Mouse (Mus musculus) fat pad, adult 2 months (tissue): Measurements from ENCODE around the gene Bcl11b.

Source experiments
- DNase-seq: peaks from one replicate; pipeline ENCODE4 v3.0.0-alpha.2; 2011; ENCODE audit warnings: low read depth, low spot score; ENCODE audit errors: extremely low read depth

Gene Bcl11b

DNA sequence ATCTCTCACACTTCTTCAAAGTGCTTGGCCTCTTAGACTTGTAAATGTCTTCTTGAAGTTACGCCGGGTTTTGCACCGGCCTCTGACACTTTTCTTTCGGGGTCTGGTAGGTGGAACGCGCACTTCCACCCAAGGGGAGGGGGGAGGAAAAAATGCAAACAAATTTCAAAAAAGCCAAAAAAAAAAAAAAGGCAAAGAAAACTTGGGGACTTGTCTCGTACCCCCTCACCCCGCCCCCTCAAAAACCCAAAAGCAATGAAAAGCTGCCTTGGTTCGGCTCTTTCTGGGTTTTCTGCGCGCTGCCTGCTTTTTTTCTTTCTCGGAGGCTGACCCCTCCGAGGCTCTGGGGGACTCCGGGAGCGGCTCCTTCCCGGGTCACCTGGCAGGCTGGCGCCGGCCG is at the start of gene Bcl11b:
Gene Bcl11b (minus strand): TSS at position 120 of the 400 bp plus-strand sequence.
- DNase-seq = no peak

DNA sequence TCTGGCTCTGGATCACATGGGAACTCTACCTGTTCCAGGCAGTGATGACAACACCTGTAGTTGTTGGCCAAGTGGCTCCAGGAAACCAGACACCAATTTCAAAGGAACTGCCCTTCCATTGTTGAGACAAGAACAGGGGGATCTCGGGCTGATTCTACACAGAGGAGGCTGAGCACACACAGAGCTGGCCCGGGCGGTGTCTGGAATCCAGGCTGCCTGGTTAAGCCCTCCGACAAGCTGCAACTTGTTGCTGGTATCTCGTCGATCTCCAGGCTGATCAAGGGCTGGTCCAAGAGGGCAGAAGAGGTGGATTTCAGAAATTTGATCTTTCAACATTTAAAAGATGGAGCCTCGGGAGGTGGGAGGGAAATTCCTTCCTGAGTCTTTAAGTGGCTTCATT is 47.6 kb upstream of the Bcl11b start:
- peak; percentile 55 for DNase-seq

DNA sequence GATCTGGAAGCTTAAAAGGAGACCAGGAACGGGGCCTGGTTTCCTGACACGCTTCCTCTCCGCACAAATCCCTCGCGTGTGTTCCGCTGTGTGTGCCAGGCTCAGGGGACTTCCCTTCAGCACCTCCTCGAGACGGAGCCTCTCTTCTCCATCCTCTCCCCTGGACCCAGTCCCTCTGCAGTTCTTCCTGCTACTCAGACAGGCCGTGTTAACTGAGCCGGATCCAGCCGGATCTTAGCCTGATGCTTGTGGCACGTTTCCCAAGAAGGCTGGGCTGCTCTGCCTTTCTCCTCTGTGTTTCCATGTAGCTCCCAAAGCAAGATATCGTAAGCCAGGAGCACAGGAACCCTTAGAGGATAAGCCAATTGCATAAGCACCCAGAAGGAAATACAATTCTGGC is 46.2 kb upstream of the Bcl11b start:
- peak; percentile 19 for DNase-seq

DNA sequence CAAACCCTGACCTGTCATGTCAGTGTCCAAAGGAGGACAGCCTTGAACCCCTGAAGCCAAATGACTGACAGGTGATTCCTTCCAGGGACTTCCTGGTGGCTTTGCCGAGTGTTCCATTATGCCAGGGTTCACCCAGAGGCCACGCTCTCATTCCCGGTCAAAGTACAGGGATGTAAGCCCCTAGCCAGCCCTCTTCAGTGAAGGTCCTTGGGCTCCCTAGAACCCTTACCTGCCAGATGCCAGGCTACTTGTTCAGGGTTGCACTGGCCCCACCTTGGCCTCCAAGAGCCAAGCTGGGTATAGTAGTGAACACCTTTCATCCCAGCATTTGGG is 38.8 kb upstream of the Bcl11b start:
- DNase-seq = no peak

DNA sequence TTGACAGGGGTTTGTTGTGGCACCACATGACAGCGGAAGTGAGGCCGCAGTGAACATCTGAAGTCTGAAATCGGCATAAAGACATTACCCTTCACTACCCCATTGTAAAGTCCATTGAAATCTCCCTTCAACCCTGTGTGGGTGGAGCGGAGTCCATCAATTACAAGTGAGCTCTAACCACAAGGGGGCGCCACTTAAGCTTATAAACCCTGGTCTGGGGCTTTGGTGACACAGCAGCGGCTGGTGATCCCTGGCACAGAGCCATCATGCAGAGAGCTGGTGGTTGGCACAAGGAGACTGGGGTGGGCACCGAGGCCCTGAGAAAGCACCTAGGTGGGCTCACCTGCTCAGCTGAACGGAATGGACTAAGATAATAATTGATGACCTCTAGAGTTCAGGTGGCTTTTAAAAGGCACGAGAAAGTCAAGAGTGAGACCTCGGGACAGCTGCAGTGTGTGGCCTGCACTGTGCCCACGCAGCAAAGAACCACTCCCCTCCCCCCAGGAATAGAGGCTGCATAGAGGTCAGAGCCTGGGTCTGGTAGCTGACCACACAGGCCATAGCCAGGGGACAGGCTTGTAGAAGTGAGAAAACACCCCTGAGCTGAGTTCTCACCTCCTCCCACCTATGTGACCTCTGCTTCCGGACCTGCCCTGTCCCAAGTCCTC is 38.3 kb upstream of the Bcl11b start:
- DNase-seq = no peak

DNA sequence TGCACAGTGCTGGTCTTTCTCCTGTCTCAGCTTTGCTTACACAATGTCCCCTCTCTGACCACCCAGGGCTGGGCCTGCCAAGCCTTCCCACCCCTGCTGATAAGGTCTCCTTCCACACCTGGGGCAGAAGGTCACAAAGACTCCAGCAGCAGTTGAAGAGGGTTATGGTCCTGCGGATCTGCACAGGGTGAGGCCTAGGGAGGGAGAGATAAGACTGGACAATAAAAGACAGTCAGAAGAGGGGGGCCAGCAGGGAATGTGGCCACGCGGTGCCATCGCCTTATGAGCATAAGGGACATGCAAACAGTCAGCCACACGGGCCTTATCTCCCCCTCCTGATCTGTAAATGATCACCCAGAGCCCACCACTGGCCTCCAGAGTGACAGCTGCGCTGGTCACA is 34.0 kb upstream of the Bcl11b start:
- DNase-seq = no peak

DNA sequence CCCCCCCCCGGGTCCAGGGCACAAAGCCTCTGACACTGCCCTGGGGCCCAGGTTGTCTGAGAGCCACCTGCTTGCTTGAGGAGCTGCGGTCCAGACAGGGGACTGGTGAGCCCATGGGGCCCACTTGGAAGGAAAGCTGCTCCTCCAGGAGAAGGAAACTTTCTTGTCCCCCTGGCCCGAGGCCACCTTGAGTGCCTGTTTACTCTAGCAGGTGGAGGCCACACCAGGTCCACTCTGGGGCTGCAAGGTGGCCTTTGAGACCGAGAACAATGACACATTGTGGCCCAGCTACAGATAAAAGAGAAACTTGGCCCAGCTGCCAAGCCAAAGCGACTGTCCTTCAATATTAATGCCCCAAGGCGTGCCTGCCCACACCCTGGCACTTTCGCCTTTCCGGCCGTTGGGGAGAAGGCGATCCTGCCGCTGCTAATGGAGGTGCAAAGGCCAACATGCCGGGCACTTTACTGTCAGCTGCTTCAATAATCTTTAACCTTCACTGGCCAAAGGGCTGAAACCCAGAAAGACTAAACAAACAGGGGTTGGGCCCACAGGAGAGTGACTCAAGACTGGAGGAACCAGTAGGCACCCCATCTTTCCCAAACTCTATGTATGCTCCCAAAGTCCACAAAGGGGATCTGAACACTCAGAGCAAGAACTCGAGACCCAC is 32.1 kb upstream of the Bcl11b start:
- no peak for DNase-seq

DNA sequence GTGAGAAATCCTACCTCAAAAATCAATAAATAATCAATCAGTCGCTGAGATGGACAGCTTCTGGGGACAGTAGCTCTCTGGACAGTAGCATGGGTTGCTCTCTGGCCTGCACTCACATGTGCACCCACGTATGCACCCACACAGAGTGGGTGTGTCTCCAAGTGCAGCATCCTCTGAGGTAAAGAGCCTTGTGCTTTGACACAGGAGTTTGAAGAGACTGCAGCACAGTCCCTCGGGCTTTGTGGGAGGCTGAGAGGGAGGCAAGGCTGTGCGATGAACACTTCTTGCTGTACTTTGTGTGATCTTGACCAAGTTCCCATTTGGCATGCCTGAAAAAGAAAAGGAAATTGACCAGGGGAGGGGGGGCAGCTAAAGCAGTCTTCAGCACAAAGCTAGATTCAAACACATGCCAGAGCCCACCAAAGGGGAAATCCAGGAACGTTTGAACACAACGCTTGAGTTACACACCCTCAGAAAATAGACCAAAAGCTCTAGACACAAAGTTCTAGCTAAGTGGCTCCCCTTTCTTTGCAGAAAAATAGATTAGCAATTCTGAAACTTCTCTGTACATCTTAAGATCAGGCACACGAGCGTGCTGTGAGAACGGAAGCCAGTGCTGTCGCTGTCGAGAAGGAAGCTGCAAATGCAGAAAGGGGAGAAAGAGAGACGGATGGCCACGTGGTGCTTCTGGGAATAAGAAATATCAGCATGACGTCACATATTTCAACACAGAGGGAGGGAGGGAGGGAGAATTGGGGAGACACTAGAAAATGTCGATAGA is 19.6 kb upstream of the Bcl11b start:
- no peak for DNase-seq

DNA sequence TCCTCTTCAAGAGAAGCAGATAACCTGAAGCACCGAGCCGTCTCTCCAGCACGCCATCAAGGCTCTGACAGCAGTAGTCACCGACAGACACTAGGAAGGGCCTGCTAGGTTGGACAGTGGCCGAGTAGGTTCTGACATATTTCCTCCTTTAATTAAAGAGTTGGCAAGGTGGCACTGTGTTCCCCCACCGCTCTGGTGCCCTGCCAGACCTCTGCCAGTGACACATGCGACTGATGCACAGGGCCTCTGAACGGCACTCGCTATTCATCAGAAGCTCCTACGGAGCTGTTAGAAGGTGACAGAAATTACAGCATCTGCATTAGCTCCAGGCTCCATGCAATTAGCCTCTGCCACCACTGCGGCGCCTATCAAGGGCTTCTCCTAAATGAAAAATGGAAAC is 8.6 kb upstream of the Bcl11b start:
- DNase-seq = no peak

DNA sequence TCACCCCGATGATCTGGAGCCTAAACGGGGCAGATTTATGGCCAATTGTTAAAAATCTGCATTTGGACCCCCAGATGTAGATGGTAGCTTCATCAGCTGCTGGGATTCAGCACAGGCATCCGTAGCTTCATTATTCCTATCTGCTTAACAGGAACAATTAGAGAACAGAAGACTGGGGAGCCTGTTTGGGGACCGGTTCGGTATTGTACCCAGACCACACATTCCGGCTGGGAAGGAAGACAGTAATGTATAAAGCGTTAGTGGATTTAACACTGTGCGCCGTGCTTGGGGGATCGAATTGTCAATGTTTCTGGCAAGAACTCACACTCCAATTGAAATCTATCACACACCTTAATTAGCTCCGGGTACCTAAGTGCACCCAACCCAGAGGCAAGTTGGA is 6.9 kb upstream of the Bcl11b start:
- DNase-seq = no peak

DNA sequence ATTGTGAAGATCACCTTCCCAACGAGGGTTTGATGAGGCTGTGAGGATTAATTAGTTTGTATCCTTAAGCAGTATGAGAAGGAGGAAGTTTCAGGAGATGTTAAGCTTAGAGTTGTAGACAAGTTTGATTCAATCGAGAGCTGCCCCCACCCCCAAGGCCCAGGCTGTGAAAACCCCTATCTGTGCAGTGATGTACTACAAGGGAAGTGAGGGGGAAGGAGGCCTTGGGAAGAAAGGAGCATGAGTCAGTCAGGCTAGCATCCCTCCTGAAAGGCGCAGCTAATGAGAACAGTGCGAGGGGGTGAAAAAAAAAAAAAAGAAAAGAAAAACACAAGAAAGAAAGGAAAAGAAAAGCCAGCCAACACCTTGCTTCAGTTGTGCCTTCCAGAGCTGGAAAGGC is 5.8 kb upstream of the Bcl11b start:
- no peak for DNase-seq

DNA sequence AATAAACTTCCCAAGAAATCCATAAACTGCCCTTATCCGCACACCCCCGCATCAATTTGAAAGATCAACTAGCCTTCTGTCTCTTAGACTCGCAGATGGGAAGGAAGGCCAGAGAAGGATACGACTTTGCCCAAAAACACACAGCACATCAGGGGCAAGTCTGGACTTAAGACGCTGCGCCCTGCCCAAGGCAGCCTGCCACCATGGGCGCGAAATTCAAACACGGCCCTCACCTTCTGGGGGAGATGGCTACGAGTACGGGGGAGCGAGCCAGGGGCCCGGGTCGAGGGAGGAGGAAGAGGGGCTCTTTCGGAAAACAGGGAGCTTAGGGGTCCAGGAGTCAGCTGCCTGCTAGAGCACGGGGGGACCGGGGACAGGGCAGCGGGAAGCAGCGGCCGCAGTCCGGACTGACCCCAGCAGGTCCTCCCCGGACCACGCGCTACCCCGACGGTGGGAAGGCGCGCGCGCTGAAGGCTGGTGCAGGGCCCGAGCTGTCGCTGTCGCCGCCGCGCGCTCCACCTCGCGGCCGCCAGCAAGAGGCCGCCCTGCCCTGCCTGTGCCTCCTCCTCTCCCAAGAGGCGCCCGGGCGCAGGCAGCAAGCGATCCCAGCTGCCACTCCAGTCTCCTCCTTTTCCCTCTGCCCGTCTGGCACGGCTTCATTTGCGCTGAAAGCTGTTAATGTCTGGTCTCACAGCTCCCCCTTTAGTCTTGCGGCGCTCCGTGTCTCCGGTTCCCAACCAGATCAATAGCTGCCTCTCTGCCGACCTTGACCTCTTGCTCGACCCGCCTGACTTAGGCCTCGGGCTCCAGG is 2.6 kb upstream of the Bcl11b start:
- DNase-seq = no peak

DNA sequence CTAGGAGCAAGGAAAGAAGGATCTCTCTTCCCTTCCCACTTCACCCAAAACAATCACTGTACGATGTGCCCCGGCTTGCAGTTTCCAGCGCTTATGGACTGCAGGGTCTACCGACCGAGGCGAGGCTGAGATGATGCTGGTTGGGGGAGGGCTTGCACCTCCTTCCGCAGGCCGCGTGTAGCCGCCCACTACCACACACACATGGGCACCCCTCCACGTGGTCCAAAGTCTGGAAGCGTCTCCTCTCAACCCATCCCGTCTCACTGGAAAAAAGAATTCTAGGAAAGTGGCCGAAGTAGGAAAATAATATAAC is 2.0 kb upstream of the Bcl11b start:
- DNase-seq = no peak

DNA sequence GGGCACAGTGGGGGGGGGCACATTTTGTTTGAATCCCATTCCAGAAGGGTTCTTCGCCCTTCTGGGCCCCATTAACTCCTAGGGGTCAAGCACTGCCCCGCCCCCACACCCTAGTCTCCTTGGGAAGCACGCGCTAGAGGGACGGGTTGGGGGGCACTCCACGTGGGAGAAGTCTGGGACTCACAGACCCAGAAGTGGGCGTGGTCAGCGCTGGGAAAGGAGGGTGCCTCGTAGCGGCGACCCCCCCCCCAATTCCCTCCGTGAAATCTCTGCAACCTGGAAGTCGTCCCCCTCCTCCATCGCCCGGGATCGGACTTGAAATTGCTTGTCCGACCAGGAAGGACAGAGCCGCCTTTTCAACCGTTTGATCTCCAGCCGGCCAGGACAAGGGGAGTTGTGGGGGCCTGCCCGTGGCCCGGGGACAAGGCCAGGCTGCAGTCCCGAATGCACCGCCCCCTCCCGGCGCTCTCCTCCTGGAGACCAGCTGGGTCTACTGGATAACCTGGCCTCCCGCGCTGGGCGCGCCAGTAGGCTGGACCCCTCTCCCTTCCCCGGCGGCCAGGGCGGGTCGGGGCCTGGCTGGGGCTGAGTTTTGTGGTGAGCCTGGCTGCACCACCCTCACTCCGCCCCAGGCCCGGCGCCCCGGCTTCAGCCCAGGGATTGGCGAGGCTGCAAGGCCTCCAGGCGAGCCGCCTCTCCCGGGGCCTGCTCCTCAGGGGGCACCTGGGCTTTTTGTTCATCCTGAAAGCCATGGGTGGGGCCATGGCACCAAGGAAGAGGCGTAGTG is 1.5 kb upstream of the Bcl11b start:
- DNase-seq = no peak

DNA sequence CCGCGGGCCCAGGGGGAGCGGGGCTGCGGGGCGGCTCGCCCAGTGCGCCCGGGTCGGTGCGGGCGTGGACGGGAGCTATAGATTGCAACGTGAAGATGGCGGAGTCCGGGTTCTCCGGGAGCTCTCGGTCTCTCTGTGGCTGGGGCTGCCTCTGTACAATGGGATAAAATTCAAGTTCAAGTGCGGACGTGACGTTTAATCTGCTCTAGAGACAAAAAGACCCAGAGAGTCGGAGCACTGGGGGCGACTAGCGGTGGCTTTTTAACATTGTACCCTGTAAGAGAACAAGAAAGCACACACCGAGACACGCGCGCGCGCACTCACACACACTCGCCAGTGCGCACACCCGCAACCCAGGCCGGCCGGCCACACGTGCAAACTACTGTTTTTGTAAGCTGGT is 526 bp upstream of the Bcl11b start:
- DNase-seq = peak; percentile 39

DNA sequence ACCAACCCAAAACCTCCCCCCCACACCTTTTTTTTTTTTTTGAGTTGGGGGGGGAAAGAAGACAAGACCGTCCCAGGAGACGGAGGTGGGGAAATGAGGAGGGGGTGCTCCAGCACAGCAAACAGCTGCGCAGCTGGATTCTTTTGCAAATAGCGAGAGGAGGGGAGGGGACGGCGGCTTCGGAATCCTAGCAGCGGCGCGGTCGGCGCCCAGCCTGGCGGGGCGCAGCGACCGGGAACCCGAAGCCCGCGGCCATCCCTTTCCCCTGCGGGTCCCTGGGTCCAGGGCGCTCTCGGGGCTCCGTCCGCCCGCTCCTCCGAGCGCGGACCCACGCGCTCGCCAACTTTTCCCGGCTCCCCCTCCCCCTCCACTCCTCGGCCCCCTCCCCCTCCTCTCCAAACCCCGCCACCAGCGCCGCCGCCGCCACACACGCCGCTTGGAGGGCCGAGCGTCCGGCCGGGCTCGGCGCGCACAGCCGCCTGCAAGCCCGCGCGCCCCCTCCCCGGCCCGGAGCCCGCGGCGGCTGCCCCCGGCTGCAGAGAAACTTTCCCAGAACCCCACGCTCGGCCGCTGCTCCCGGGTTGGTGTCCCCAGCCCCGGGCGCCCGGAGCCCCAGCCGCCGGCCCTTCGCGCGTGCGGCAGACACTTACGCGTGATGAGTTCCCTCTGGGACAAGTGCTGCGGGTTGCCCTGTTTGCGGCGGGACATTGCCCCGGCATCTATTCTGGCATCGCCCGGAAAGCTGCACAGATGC is 789 bp downstream of the Bcl11b start:
- no peak for DNase-seq

DNA sequence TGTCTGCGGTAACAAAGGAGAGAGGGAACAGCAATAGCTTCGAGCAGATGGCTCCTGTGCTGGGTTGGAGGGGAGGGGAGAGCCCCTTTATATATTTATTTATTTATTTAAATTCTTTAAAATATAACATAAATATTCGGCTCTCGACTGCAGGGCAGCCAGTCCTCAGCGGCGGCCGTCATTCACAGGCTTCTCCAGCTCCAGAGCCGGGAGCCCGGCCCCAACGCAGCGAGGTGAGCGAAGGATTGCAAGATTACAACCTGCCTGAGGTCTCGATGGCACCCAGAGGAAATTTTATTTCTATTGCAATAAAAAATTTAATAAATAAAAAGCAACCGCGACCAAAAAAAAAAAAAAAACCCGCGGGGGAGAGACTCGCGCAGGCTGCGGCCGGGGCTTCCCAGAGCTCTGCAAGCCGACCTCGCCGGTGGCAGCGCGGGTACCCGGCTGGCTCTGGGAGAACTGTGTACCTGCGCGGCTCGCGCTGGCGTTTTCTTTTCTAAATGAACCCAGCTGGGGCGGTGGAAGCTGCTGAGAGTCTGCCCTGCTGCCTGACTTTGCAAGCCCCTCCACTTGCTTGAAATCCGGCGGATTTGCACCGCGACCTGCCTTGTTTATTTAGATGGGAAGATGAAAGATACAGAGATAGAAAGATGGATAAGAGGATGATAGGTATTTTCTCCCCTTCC is 1.6 kb downstream of the Bcl11b start:
- no peak for DNase-seq

DNA sequence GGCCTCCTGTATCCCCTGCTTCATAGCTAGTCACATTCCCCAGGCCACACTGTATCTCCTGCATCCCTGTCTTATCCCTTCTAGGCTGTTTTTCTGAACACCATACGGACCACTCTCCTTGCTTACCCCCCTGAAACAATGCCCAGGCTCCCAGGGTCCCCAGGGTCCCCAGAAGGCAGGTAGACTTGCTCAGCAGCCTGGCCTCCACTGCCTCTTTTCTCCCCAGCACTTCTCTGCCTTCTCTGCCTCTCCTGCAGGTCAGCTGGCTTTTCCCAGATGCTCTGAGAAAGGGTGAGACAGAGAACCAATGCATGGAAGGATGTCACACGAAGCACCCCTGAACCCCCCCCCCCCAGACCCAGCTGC is 2.7 kb downstream of the Bcl11b start:
- DNase-seq = no peak
